11 mouse cellular contexts compared by ENCODE assay signal in the genomic region with DNA sequence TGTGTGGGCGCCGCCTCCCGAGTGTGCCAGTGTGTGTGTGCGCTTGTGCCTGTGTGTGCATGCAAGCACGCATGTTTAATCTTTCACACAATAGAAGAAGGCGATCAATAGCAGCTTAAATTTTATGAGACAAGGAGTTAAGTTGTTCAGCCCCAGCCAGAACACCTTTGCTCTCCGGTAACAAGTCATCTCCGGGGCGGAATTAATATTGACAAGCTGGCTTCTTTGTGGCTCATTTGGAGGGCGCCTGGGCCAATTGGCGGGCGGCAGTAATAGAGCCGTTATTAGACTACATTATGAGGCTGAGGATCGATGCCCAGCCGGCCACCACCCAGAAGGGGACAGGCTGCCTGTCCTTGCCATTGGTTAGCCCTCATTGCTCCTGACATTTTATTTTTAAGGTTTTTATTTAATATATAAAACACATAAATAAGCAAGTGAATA.
DNase-seq lines count a peak whose midpoint lies in the region; ATAC-seq lines count a peak whose summit lies in the region.
"Had no signal": no experiment of that assay in that cellular context is flagged by ENCODE, and none has a peak within 500 bp of the region (broad histone marks: within the 10 kb centered on the region; RNA-seq: fewer than 3 reads in every experiment).

No protein-coding gene starts in this region.

- 64% methylated on average over 15 of the region's 15 CpGs for WGBS in forebrain, embryonic 11.5 days
- WGBS in forebrain, embryonic 10.5 days = 80% methylated on average over 15 of the region's 15 CpGs
- 12% methylated on average over 15 of the region's 15 CpGs for WGBS in forebrain, embryonic 16.5 days
- 27% methylated on average over 15 of the region's 15 CpGs for WGBS in midbrain, embryonic 13.5 days

- ATAC-seq in forebrain, embryonic 11.5 days (replicated peaks; ENCODE audit: low FRiP score) = peak; percentile 30; the same call in 1 of the 2 replicates
- peak; percentile 52 for ATAC-seq in forebrain, embryonic 16.5 days
- ATAC-seq in midbrain, embryonic 13.5 days = peak; percentile 66
- no peak for ATAC-seq in monocyte, adult 5-6 weeks (replicated peaks; ENCODE audit: insufficient number of reproducible peaks, low FRiP score, low TSS enrichment, poor library complexity, severe bottlenecking)
- ATAC-seq: inflammation-experienced regulatory T-cells, adult 6 months had no signal

- no peak overlapping the region for H3K4me3 ChIP-seq in forebrain, embryonic 11.5 days (ENCODE audit: low read depth, low read length)
- H3K4me3 ChIP-seq in forebrain, embryonic 10.5 days = no peak overlapping the region
- peak overlapping the region; percentile 32 for H3K4me3 ChIP-seq in forebrain, embryonic 16.5 days (replicated peaks; ENCODE audit: low read length)
- peak overlapping the region; percentile 24 for H3K4me3 ChIP-seq in midbrain, embryonic 13.5 days (replicated peaks)

- H3K9me3 ChIP-seq in forebrain, embryonic 11.5 days (ENCODE audit: control insufficient read depth, low read length) = no peaks in the 10 kb centered on the region
- H3K9me3 ChIP-seq in forebrain, embryonic 10.5 days = no peaks in the 10 kb centered on the region
- H3K9me3 ChIP-seq in forebrain, embryonic 16.5 days (ENCODE audit: control insufficient read depth, low read length) = no peaks in the 10 kb centered on the region
- no peaks in the 10 kb centered on the region for H3K9me3 ChIP-seq in midbrain, embryonic 13.5 days

- peak overlapping the region; percentile 6; the same call in 1 of the 2 replicates for H3K4me2 ChIP-seq in forebrain, embryonic 11.5 days (ENCODE audit: low read depth, low read length, severe bottlenecking)
- H3K4me2 ChIP-seq in forebrain, embryonic 16.5 days (ENCODE audit: low read length) = peak overlapping the region; percentile 47
- H3K4me2 ChIP-seq in midbrain, embryonic 13.5 days (replicated peaks) = peak overlapping the region; percentile 45

- H3K4me1 ChIP-seq in forebrain, embryonic 11.5 days (replicated peaks; ENCODE audit: control insufficient read depth, insufficient read depth, low read length) = no peaks in the 10 kb centered on the region; the same call in 1 of the 2 replicates
- H3K4me1 ChIP-seq in forebrain, embryonic 10.5 days = peaks cover 11% of the 10 kb centered on the region
- H3K4me1 ChIP-seq in forebrain, embryonic 16.5 days (replicated peaks; ENCODE audit: control insufficient read depth, insufficient read depth, low read length) = peaks cover 13% of the 10 kb centered on the region
- peaks cover 32% of the 10 kb centered on the region for H3K4me1 ChIP-seq in midbrain, embryonic 13.5 days (replicated peaks)

- peak; percentile 58 for DNase-seq in forebrain, embryonic 11.5 days (ENCODE audit: low spot score)
- no peak for DNase-seq in forebrain, embryonic 10.5 days (ENCODE audit: extremely low spot score, low spot score)
- peak; percentile 2 for DNase-seq in 3134 (ENCODE audit: extremely low read depth, insufficient read length, low spot score)
- no peak for DNase-seq in adipocyte (ENCODE audit: low spot score)
- no peak for DNase-seq in adrenal gland, postnatal 10 days
- DNase-seq: gastrocnemius, postnatal 25 days; liver had no signal

- H3K36me3 ChIP-seq in forebrain, embryonic 11.5 days (ENCODE audit: control insufficient read depth, insufficient read depth, low read length) = no peaks in the 10 kb centered on the region
- no peaks in the 10 kb centered on the region for H3K36me3 ChIP-seq in forebrain, embryonic 10.5 days (replicated peaks)
- no peaks in the 10 kb centered on the region for H3K36me3 ChIP-seq in forebrain, embryonic 16.5 days (ENCODE audit: control insufficient read depth, insufficient read depth)
- H3K36me3 ChIP-seq in midbrain, embryonic 13.5 days = no peaks in the 10 kb centered on the region

- H3K27ac ChIP-seq in forebrain, embryonic 11.5 days (ENCODE audit: low read depth, low read length) = no peak overlapping the region
- no peak overlapping the region for H3K27ac ChIP-seq in forebrain, embryonic 10.5 days
- H3K27ac ChIP-seq in forebrain, embryonic 16.5 days (ENCODE audit: low read length) = peak overlapping the region; percentile 75
- H3K27ac ChIP-seq in midbrain, embryonic 13.5 days = peak overlapping the region; percentile 80

- no peak overlapping the region for H3K9ac ChIP-seq in forebrain, embryonic 11.5 days (ENCODE audit: low read length)
- peak overlapping the region; percentile 36 for H3K9ac ChIP-seq in forebrain, embryonic 16.5 days (replicated peaks; ENCODE audit: low read depth, low read length)
- H3K9ac ChIP-seq in midbrain, embryonic 13.5 days (replicated peaks) = 0 out of 2 replicates have a peak overlapping the region, but pooled peaks have one; percentile 29

- no peaks in the 10 kb centered on the region; the same call in 1 of the 2 replicates for H3K27me3 ChIP-seq in forebrain, embryonic 11.5 days (ENCODE audit: control insufficient read depth, insufficient read depth, low read length)
- peaks cover 33% of the 10 kb centered on the region for H3K27me3 ChIP-seq in forebrain, embryonic 10.5 days (ENCODE audit: poor library complexity, severe bottlenecking)
- H3K27me3 ChIP-seq in forebrain, embryonic 16.5 days (replicated peaks; ENCODE audit: control insufficient read depth, insufficient read depth, low read length) = no peaks in the 10 kb centered on the region
- H3K27me3 ChIP-seq in midbrain, embryonic 13.5 days = peaks cover 39% of the 10 kb centered on the region

Comparison
In these comparisons a context has a peak if more than half of its experiments do, and no peak if none do; other contexts are left out.
1. DNase-seq: peak in forebrain, embryonic 11.5 days (single experiment) and 3134 (single experiment); none in forebrain, embryonic 10.5 days (single experiment), adipocyte (single experiment) and adrenal gland, postnatal 10 days (single experiment).
2. H3K27ac ChIP-seq: peak in forebrain, embryonic 16.5 days (single experiment) and midbrain, embryonic 13.5 days (single experiment); none in forebrain, embryonic 11.5 days (single experiment) and forebrain, embryonic 10.5 days (single experiment).
3. H3K4me3 ChIP-seq: peak in forebrain, embryonic 16.5 days (single experiment) and midbrain, embryonic 13.5 days (single experiment); none in forebrain, embryonic 11.5 days (single experiment) and forebrain, embryonic 10.5 days (single experiment).
4. Peak in every context shown above with its lines, with median percentiles within 50 percentile points of each other: H3K4me2 ChIP-seq.